Mouse (Mus musculus) midbrain, embryonic 15.5 days (tissue): ENCODE measurements around the gene Cox19. TPM values are rescaled to one million over a fixed set of nuclear protein-coding genes. Genes with fewer than 3 reads are reported as not detected.

ENCODE experiments used
- ATAC-seq: fragments of 200-750 bp; cut with Nextera tagmentation; replicated peaks from 2 replicates; pipeline ENCODE4 v1.8.0; 2017; ENCODE audit warnings: moderate TSS enrichment
- H3K27ac ChIP-seq: fragments of 300-500 bp; sonication (generic); 2 replicates; pipeline ENCODE4 v1.5.1; 2015; ENCODE audit warnings: mild to moderate bottlenecking, inconsistent platforms
- H3K27me3 ChIP-seq: fragments of 300-500 bp; sonication (generic); replicated peaks from 2 replicates; pipeline ENCODE4 v1.6.1; 2015; ENCODE audit warnings: inconsistent platforms
- H3K36me3 ChIP-seq: fragments of 300-500 bp; sonication (generic); replicated peaks from 2 replicates; pipeline ENCODE4 v1.6.1; 2015; ENCODE audit warnings: inconsistent platforms
- H3K4me1 ChIP-seq: fragments of 300-500 bp; sonication (generic); 2 replicates; pipeline ENCODE4 v1.6.1; 2015; ENCODE audit warnings: inconsistent platforms
- H3K4me2 ChIP-seq: fragments of 300-500 bp; sonication (generic); 2 replicates; pipeline ENCODE4 v1.6.1; 2015; ENCODE audit warnings: inconsistent platforms, mild to moderate bottlenecking, moderate library complexity
- H3K4me3 ChIP-seq: fragments of 300-500 bp; sonication (generic); 2 replicates; pipeline ENCODE4 v1.5.1; 2015; ENCODE audit warnings: mild to moderate bottlenecking, inconsistent platforms
- H3K9ac ChIP-seq: fragments of 300-500 bp; sonication (generic); 2 replicates; pipeline ENCODE4 v1.6.1; 2015; ENCODE audit warnings: mild to moderate bottlenecking, inconsistent platforms
- H3K9me3 ChIP-seq: fragments of 300-500 bp; sonication (generic); 2 replicates; pipeline ENCODE4 v1.6.1; 2016; ENCODE audit warnings: inconsistent platforms
- WGBS: fragments of 180-500 bp; shearing (Covaris S2); methylation state at CpG from one replicate; pipeline ENCODE4 v1.1.7; 2015; ENCODE audit warnings: mixed read lengths; 5-methylcytosine and 5-hydroxymethylcytosine counted together
- polyA plus RNA-seq: library from polyadenylated mRNA; unstranded; fragments of >200 nt; fragmentation: Nextera tagmentation; extraction: Ambion mirVana; gene quantifications from 2 replicates; pipeline ENCODE4 v1.2.1, GENCODE M21; 2015

Gene Cox19
- polyA plus RNA-seq, 1 experiment from 2014 or later: 108 TPM

- no peak for ATAC-seq
- 82% methylated on average over 7 of the region's 7 CpGs for WGBS
- Histone ChIP-seq H3K36me3 (no peaks in the 10 kb centered on the region), H3K4me3 (no peak overlapping the region), H3K9ac (no peak overlapping the region), H3K27ac (no peak overlapping the region), H3K9me3 (no peaks in the 10 kb centered on the region), H3K4me2 (no peak overlapping the region), H3K27me3 (0 out of 2 replicates have a peak, but pooled peaks cover 8% of the 10 kb centered on the region), H3K4me1 (peaks cover 16% of the 10 kb centered on the region)
Observed at GRCm38 (mm10) chr5:139320424-139320823, 30.8 kb downstream of the Cox19 start.

GRCm38 (mm10) chr5:139317751-139318504 is 33.3 kb downstream of the Cox19 start:
- Histone ChIP-seq H3K36me3 (no peaks in the 10 kb centered on the region), H3K4me2 (no peak overlapping the region), H3K9me3 (no peaks in the 10 kb centered on the region), H3K27ac (no peak overlapping the region), H3K4me3 (no peak overlapping the region), H3K9ac (no peak overlapping the region), H3K4me1 (peaks cover under 1% of the 10 kb centered on the region; the same call in 1 of the 2 replicates), H3K27me3 (no peaks in the 10 kb centered on the region)
- WGBS: 61% methylated on average over 21 of the region's 21 CpGs
- ATAC-seq: no peak

GRCm38 (mm10) chr5:139316982-139317675 is 34.1 kb downstream of the Cox19 start:
- H3K27ac ChIP-seq: no peak overlapping the region
- 77% methylated on average over 6 of the region's 6 CpGs for WGBS
- no peak overlapping the region for H3K4me2 ChIP-seq
- ATAC-seq: no peak
- H3K27me3 ChIP-seq: no peaks in the 10 kb centered on the region
- no peaks in the 10 kb centered on the region for H3K4me1 ChIP-seq
- H3K9ac ChIP-seq: no peak overlapping the region
- no peaks in the 10 kb centered on the region for H3K36me3 ChIP-seq
- H3K4me3 ChIP-seq: no peak overlapping the region
- no peaks in the 10 kb centered on the region for H3K9me3 ChIP-seq

DNA sequence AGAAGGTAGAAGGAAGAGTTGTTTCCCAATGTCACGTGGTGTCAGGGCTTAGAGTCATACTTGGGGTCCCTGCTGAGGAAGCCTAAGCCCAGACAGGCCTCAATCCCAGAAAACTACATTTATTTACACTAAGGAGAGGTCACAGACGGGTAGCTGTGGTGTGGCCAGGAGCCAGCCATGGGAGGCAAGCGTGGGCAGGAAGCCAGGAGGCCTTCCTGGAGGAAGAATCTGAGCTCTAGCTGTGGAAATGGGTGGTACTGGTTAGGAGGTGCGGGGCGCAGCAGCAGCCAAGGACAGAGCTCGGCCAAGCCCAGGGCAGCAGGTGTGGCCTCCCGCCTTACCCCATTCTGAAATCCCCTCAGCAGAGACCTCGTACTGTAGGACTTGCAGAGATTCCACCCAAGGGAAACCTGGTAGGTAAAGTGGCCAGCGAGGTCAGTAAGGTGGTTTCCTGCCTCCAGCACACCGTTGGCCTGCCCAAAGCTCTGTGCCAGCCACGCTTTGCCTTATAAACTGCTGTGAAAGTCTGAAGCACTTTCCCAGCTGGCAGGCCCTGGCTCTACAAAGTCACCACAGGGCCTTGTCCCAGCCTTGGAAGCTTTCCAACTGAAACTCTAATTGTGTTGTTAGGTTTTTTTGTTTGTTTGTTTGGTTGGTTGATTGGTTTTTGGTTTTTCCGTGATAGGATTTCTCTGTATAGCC is 36.1 kb downstream of the Cox19 start:
- 81% methylated on average over 12 of the region's 12 CpGs for WGBS
- H3K4me1 ChIP-seq: no peaks in the 10 kb centered on the region
- H3K9me3 ChIP-seq: no peaks in the 10 kb centered on the region
- ATAC-seq: no peak
- H3K36me3 ChIP-seq: no peaks in the 10 kb centered on the region
- no peaks in the 10 kb centered on the region for H3K27me3 ChIP-seq
- H3K9ac ChIP-seq: no peak overlapping the region
- H3K27ac ChIP-seq: no peak overlapping the region
- no peak overlapping the region for H3K4me2 ChIP-seq
- no peak overlapping the region for H3K4me3 ChIP-seq

GRCm38 (mm10) chr5:139313536-139313935 is 37.7 kb downstream of the Cox19 start:
- H3K27me3 ChIP-seq: no peaks in the 10 kb centered on the region
- no peak overlapping the region for H3K27ac ChIP-seq
- no peaks in the 10 kb centered on the region for H3K4me1 ChIP-seq
- H3K9me3 ChIP-seq: no peaks in the 10 kb centered on the region
- H3K36me3 ChIP-seq: no peaks in the 10 kb centered on the region
- no peak for ATAC-seq
- H3K4me3 ChIP-seq: no peak overlapping the region
- H3K9ac ChIP-seq: no peak overlapping the region
- H3K4me2 ChIP-seq: no peak overlapping the region
- WGBS: 88% methylated on average over 9 of the region's 9 CpGs

DNA sequence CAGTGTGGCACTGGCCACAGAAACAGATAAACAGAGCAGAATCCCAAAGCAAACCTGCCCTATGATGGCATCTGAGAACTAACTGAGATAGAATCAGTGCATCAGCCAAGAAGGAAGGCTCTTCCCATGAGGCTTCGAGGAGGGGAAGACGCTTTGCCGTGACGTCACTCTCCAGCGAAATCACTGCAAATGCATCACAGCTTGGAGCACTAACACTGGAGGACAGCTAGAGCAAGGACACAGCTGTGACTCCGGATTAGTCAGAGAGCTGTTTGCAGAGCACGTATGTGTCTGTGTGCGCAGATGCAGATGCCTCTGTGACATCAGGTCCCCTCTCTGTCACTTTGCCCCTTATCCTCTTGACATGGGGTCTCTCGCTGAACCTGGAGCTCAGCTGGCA is 39.4 kb downstream of the Cox19 start:
- Histone ChIP-seq H3K27me3 (no peaks in the 10 kb centered on the region), H3K4me3 (no peak overlapping the region), H3K36me3 (no peaks in the 10 kb centered on the region), H3K4me2 (no peak overlapping the region), H3K4me1 (no peaks in the 10 kb centered on the region), H3K27ac (no peak overlapping the region), H3K9me3 (no peaks in the 10 kb centered on the region), H3K9ac (no peak overlapping the region)
- WGBS: 89% methylated on average over 9 of the region's 9 CpGs
- ATAC-seq: no peak

GRCm38 (mm10) chr5:139310477-139310876 is 40.7 kb downstream of the Cox19 start:
- Histone ChIP-seq H3K27ac (no peak overlapping the region), H3K4me1 (no peaks in the 10 kb centered on the region), H3K9me3 (no peaks in the 10 kb centered on the region), H3K36me3 (no peaks in the 10 kb centered on the region), H3K4me2 (no peak overlapping the region), H3K4me3 (no peak overlapping the region), H3K27me3 (no peaks in the 10 kb centered on the region), H3K9ac (no peak overlapping the region)
- WGBS: 85% methylated on average over 4 of the region's 4 CpGs
- ATAC-seq: no peak

GRCm38 (mm10) chr5:139309946-139310345 is 41.3 kb downstream of the Cox19 start:
- H3K9ac ChIP-seq: no peak overlapping the region

GRCm38 (mm10) chr5:139303646-139304061 is 47.6 kb downstream of the Cox19 start:
- WGBS: 91% methylated on average over 9 of the region's 9 CpGs
- no peak for ATAC-seq
- Histone ChIP-seq H3K9ac (no peak overlapping the region), H3K27me3 (no peaks in the 10 kb centered on the region), H3K4me1 (no peaks in the 10 kb centered on the region), H3K4me2 (no peak overlapping the region), H3K4me3 (no peak overlapping the region), H3K9me3 (no peaks in the 10 kb centered on the region), H3K36me3 (no peaks in the 10 kb centered on the region), H3K27ac (no peak overlapping the region)

More at GRCm38 (mm10) chr5:139309946-139310345, 41.3 kb downstream of the Cox19 start:
- no peak overlapping the region for H3K4me2 ChIP-seq
- no peaks in the 10 kb centered on the region for H3K36me3 ChIP-seq
- H3K4me1 ChIP-seq: no peaks in the 10 kb centered on the region
- no peak overlapping the region for H3K27ac ChIP-seq
- H3K9me3 ChIP-seq: no peaks in the 10 kb centered on the region
- no peak overlapping the region for H3K4me3 ChIP-seq
- no peaks in the 10 kb centered on the region for H3K27me3 ChIP-seq
- ATAC-seq: no peak
- 93% methylated on average over 3 of the region's 3 CpGs for WGBS

- Histone ChIP-seq H3K9me3 (no peaks in the 10 kb centered on the region), H3K27me3 (no peaks in the 10 kb centered on the region), H3K36me3 (no peaks in the 10 kb centered on the region), H3K4me2 (no peak overlapping the region), H3K4me3 (no peak overlapping the region), H3K4me1 (no peaks in the 10 kb centered on the region), H3K27ac (no peak overlapping the region), H3K9ac (no peak overlapping the region)
- whole genome bisulfite sequencing: 93% methylated on average over 6 of the region's 6 CpGs
- no peak for ATAC-seq
Observed at GRCm38 (mm10) chr5:139302101-139302500, 49.1 kb downstream of the Cox19 start.

- Histone ChIP-seq H3K27me3 (no peaks in the 10 kb centered on the region), H3K4me1 (no peaks in the 10 kb centered on the region), H3K27ac (no peak overlapping the region), H3K36me3 (0 out of 2 replicates have a peak, but pooled peaks cover 2% of the 10 kb centered on the region), H3K9ac (no peak overlapping the region), H3K9me3 (no peaks in the 10 kb centered on the region), H3K4me3 (no peak overlapping the region), H3K4me2 (no peak overlapping the region)
- no peak for ATAC-seq
- 73% methylated on average over 5 of the region's 5 CpGs for WGBS
Observed at GRCm38 (mm10) chr5:139297745-139298144, 53.5 kb downstream of the Cox19 start.

GRCm38 (mm10) chr5:139297092-139297491 is 54.1 kb downstream of the Cox19 start:
- H3K4me2 ChIP-seq: no peak overlapping the region
- 0 out of 2 replicates have a peak, but pooled peaks cover 2% of the 10 kb centered on the region for H3K36me3 ChIP-seq
- no peak overlapping the region for H3K9ac ChIP-seq
- ATAC-seq: no peak
- no peaks in the 10 kb centered on the region for H3K9me3 ChIP-seq
- no peak overlapping the region for H3K4me3 ChIP-seq
- no peaks in the 10 kb centered on the region for H3K27me3 ChIP-seq
- H3K4me1 ChIP-seq: no peaks in the 10 kb centered on the region
- H3K27ac ChIP-seq: no peak overlapping the region
- 82% methylated on average over 10 of the region's 10 CpGs for whole genome bisulfite sequencing
